Mouse (Mus musculus) forebrain, postnatal 0 days (tissue): ENCODE measurements around the gene 4921530L21Rik. TPM values are rescaled to one million over a fixed set of nuclear protein-coding genes. Genes with fewer than 3 reads are reported as not detected.

ENCODE experiments used
- ATAC-seq: fragments of 200-750 bp; cut with Nextera tagmentation; 2 replicates; pipeline ENCODE4 v1.8.0; 2017; ENCODE audit warnings: mild to moderate bottlenecking, moderate library complexity
- DNase-seq: peaks from one replicate; pipeline ENCODE4 v3.0.0-alpha.2; 2015
- H3K27ac ChIP-seq: fragments of 300-500 bp; sonication (generic); 2 replicates; pipeline ENCODE4 v1.5.1; 2014; ENCODE audit warnings: low read depth, mild to moderate bottlenecking, antibody characterized with exemption, low read length, moderate library complexity, mixed read lengths
- H3K27me3 ChIP-seq: fragments of 300-500 bp; sonication (generic); 2 replicates; pipeline ENCODE4 v1.6.1; 2014; ENCODE audit warnings: mild to moderate bottlenecking, low read length, mixed read lengths; ENCODE audit not compliant: insufficient read depth
- H3K36me3 ChIP-seq: fragments of 300-500 bp; sonication (generic); 2 replicates; pipeline ENCODE4 v1.6.1; 2014; ENCODE audit warnings: mild to moderate bottlenecking, moderate library complexity; ENCODE audit not compliant: insufficient read depth
- H3K4me1 ChIP-seq: fragments of 300-500 bp; sonication (generic); 2 replicates; pipeline ENCODE4 v1.6.1; 2014; ENCODE audit warnings: antibody characterized with exemption; ENCODE audit not compliant: insufficient read depth
- H3K4me2 ChIP-seq: fragments of 300-500 bp; sonication (generic); 2 replicates; pipeline ENCODE4 v1.6.1; 2014; ENCODE audit warnings: low read depth, mild to moderate bottlenecking, moderate library complexity
- H3K4me3 ChIP-seq: fragments of 300-500 bp; sonication (generic); 2 replicates; pipeline ENCODE4 v1.5.1; 2014; ENCODE audit warnings: low read depth, low read length, mixed read lengths
- H3K9ac ChIP-seq: fragments of 300-500 bp; sonication (generic); 2 replicates; pipeline ENCODE4 v1.6.1; 2014; ENCODE audit warnings: mild to moderate bottlenecking
- H3K9me3 ChIP-seq: fragments of 300-500 bp; sonication (generic); 2 replicates; pipeline ENCODE4 v1.6.1; 2016; ENCODE audit warnings: low read length
- CTCF ChIP-seq: sonication (generic); IDR thresholded peaks from 2 replicates; pipeline ENCODE4 v1.5.1; 2016; ENCODE audit warnings: antibody characterized with exemption, control low read depth, low read depth
- WGBS: fragments of 180-500 bp; shearing (Covaris S2); extraction: QIAGEN DNeasy Blood & Tissue Kit; methylation state at CpG from one replicate; pipeline ENCODE4 v1.1.7; 2014; 5-methylcytosine and 5-hydroxymethylcytosine counted together
- polyA plus RNA-seq: library from polyadenylated mRNA; unstranded; fragments of >200 nt; fragmentation: Nextera tagmentation; extraction: Ambion mirVana; gene quantifications from 2 replicates; pipeline ENCODE4 v1.2.1, GENCODE M21; 2015
- total RNA-seq: library from RNA; depleted of rRNA; stranded (reverse); fragments of >200 nt; gene quantifications from 2 replicates; pipeline ENCODE4 v1.2.3, GENCODE M21; 2014

The 4921530L21Rik gene
- total and polyA plus RNA-seq, 2 experiments from 2014 or later = not detected

DNA sequence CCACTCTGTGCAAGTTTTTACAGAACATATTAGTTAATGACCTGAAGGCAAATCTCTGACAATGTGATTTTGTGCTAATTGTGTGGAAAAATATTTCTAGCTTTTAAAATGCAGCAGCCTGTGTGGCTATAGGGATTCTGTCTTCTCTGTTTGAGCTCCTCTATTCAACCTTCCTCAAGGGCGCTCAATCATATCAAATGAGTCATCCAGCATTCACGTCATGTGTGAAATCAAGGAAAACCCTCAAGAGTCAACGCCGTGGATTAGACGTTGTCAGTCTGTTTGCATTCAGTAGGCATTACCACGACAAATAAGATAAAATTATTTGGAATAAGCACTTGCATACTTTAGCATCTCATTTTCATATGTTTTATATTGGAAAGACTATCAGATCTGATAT, 18.4 kb downstream of the 4921530L21Rik start:
- ATAC-seq (no peak), DNase-seq (no peak)
- H3K4me2 ChIP-seq = no peak overlapping the region
- no peak overlapping the region for H3K27ac ChIP-seq
- no peak for TF ChIP-seq CTCF
- no peaks in the 10 kb centered on the region for H3K27me3 ChIP-seq
- no peak overlapping the region for H3K9ac ChIP-seq
- WGBS = 21% methylated on average over 6 of the region's 6 CpGs
- H3K9me3 ChIP-seq = no peaks in the 10 kb centered on the region
- no peak overlapping the region for H3K4me3 ChIP-seq
- no peaks in the 10 kb centered on the region for H3K36me3 ChIP-seq
- no peaks in the 10 kb centered on the region for H3K4me1 ChIP-seq

DNA sequence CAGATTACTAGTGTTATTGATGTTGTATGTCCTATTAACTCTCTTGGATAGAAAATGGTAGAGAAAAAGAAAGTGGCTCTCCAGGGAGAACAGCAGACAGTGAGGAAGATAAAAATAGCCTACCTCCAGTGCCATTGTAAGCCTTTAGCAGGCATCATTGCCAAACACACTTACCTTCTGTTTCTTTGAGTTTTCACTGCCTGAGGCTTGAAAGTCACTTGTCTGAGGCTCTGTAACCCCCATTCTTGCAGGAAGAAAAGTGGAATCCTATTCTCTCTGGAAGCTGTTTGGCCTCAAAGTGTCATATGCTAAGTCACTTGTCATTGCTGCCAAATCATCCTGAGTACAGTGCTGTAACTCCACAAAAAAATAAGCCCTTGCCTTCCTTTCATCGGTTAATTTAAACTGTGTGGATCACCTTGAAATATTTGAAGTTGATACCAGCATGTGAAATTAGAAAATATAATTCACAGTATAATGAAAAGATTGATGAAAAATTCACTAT, 23.6 kb downstream of the 4921530L21Rik start:
- Histone ChIP-seq H3K9me3 (no peaks in the 10 kb centered on the region), H3K27ac (no peak overlapping the region), H3K4me2 (no peak overlapping the region), H3K36me3 (no peaks in the 10 kb centered on the region), H3K4me1 (no peaks in the 10 kb centered on the region), H3K9ac (no peak overlapping the region), H3K27me3 (no peaks in the 10 kb centered on the region), H3K4me3 (no peak overlapping the region)
- ATAC-seq = no peak
- WGBS = 88% methylated on average over 1 of the region's 1 CpGs
- no peak for DNase-seq
- no peak for TF ChIP-seq CTCF

DNA sequence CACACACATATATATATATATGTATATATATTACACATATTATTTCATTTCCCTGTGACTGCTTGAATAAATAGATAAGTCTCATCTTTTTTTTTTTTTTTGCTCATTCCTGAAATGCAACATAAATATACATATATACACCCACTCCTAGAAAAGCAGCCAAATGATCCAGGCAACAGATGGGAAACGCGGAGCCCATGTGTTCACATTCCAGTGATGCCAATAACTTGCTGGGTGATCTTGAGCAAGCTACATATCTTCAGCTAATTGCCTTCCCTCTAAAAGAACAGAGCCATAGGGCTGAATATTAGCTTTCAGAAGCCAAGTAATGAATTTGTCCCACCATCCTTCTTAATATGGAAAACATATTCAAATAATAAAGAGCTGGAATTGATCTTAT, 32.2 kb downstream of the 4921530L21Rik start:
- H3K27ac ChIP-seq = no peak overlapping the region
- no peak for TF ChIP-seq CTCF
- DNase-seq = peak; percentile 90

DNA sequence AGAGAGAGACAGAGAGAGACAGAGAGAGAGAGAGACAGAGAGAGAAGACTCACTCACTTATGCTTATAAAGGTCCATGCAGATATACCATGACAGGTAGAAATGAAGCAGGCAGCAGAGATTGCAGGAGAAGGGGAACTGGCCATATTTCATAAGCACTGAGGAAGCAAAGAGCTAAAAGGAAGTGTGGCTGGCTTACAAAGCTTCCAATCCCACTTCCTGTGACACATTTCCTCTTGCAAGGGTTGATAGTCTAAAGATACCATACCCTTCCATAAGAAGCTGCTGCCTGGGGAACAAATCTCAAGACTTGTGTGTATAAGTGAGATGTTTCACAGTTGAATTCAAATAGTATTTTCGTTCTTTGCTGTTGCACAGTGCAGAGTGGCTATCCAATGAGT, 45.7 kb downstream of the 4921530L21Rik start:
- H3K4me2 ChIP-seq = no peak overlapping the region
- no peaks in the 10 kb centered on the region for H3K4me1 ChIP-seq
- no peak for DNase-seq
- 83% methylated on average over 1 of the region's 1 CpGs for WGBS
- H3K36me3 ChIP-seq = no peaks in the 10 kb centered on the region
- no peak overlapping the region for H3K9ac ChIP-seq
- H3K4me3 ChIP-seq = no peak overlapping the region
- no peak for TF ChIP-seq CTCF
- no peak overlapping the region for H3K27ac ChIP-seq
- no peaks in the 10 kb centered on the region for H3K27me3 ChIP-seq
- no peaks in the 10 kb centered on the region for H3K9me3 ChIP-seq
- no peak for ATAC-seq

More for the DNA sequence above, 32.2 kb downstream of the 4921530L21Rik start:
- WGBS = 60% methylated on average over 2 of the region's 2 CpGs
- Histone ChIP-seq H3K9me3 (no peaks in the 10 kb centered on the region), H3K4me1 (no peaks in the 10 kb centered on the region), H3K9ac (no peak overlapping the region), H3K4me3 (no peak overlapping the region), H3K4me2 (no peak overlapping the region), H3K27me3 (no peaks in the 10 kb centered on the region), H3K36me3 (no peaks in the 10 kb centered on the region)
- ATAC-seq = peak; percentile 95

DNA sequence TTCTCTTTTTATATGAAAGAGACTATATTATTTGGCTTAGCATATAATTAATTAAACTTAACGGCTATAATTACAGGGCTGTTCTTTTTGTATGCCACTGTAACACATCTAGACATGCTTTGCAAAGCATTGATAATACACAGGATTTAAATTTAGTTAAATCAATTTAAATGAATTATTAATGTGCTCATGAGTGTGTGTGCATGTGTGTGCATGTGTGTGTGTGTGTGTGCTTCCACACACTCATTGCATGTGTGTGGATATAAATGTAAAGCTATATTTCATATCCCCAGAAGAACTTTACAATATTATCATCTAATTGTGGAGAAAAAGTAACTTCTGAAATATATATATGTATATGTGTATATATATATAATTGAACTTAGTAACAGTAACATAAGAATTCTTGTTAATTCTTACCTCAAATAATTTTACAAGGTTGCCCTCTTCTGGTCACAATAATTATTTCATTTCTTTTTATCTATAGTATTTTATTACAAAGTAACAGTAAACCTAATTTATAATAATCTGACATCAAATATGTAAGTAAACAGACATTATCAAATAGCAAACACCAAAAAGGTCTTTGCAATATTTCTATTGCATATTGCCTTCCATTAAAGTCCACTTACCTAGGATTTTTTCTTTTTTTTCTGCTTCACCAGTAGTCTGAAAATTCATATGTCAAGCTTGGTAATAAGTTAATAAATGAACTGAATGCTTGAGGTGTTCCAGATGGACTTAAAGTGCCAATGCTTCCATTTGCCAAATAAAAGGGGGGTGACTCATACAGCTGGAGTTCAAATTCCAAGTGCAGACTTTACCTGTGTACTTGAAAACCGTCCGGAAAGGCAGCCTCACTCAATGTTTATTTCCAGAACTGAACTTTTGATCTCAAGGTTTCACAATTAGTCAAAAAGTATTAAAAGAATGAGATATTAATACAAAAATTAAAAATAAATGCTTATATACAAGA, 47.0 kb downstream of the 4921530L21Rik start:
- no peak overlapping the region for H3K27ac ChIP-seq
- no peaks in the 10 kb centered on the region for H3K27me3 ChIP-seq
- H3K9ac ChIP-seq = no peak overlapping the region
- no peaks in the 10 kb centered on the region for H3K36me3 ChIP-seq
- no peak overlapping the region for H3K4me2 ChIP-seq
- no peak overlapping the region for H3K4me3 ChIP-seq
- no peak for TF ChIP-seq CTCF
- H3K9me3 ChIP-seq = no peaks in the 10 kb centered on the region
- no peaks in the 10 kb centered on the region for H3K4me1 ChIP-seq
- no peak for DNase-seq
- no peak for ATAC-seq
- WGBS = 83% methylated on average over 3 of the region's 3 CpGs
